Mouse (Mus musculus) thymus, postnatal 0 days (tissue): Measurements from ENCODE around the gene Mgat4e. TPM values are rescaled to one million over a fixed set of nuclear protein-coding genes. Genes with fewer than 3 reads are reported as not detected.

Experiments used
- DNase-seq: peaks from one replicate; pipeline ENCODE4 v3.0.0-alpha.2; 2015; ENCODE audit warnings: low spot score
- polyA plus RNA-seq: library from polyadenylated mRNA; unstranded; fragments of >200 nt; fragmentation: Nextera tagmentation; extraction: Ambion mirVana; gene quantifications from 2 replicates; pipeline ENCODE4 v1.2.1, GENCODE M21; 2015

Mgat4e gene
- polyA plus RNA-seq, result not detected in 2 replicates

- no peak for DNase-seq
Measured at GRCm38 (mm10) chr1:134549632-134550132, at the start of gene Mgat4e. TSS of gene Mgat4e (minus strand) at chr1:134549682.

DNA sequence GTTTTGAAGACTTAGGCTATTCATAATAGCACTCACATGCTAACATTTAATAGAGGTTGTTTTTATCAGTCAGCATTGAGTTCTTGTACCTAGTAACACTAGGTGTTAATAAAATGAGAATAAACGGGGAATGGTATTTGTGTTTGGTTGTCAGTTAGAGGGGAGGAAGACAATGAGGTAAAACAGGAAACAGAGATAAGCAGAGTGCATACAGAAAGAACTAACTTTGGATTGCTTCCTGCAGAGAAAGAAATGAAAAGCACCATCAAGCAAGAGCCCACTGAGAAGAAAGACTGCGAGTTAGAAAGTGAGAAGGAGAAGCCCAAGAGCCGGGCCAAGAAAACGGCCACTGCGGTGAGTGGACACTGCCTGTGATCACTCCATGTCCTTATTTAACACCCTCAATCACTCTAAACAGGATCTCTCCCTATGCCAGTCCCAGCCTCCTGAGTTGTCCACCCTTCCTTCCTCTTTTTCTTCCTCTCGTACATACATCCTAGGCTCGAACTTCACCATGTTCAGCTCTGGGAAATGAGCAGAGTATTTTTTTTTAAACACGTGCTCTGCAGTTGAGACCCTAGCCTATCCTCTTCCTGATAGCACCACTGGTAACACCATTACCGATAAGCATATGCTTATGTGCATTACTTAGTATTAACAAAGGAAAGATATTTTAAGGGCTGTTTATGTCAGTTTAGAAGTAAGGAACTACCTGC lies 48.0 kb upstream of the Mgat4e start:
- no peak for DNase-seq

DNA sequence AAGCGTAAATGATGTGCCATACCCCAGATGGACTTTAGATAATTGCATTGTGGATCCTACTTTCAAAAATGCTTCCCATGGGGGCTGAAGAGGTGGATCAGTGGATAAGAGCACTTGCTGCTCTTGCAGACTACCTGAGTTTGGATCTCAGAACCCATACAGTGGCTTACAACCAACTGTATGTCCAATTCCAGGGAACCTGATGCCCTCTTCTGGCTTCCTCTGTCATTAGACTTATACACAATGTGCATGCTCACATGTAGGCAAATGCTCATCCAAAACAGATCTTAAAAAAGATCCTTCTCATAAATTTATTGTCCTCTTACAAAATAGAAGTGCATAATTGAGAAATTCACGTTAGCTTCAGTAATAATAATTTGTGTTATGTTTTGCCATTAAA lies 42.3 kb upstream of the Mgat4e start:
- no peak for DNase-seq

DNA sequence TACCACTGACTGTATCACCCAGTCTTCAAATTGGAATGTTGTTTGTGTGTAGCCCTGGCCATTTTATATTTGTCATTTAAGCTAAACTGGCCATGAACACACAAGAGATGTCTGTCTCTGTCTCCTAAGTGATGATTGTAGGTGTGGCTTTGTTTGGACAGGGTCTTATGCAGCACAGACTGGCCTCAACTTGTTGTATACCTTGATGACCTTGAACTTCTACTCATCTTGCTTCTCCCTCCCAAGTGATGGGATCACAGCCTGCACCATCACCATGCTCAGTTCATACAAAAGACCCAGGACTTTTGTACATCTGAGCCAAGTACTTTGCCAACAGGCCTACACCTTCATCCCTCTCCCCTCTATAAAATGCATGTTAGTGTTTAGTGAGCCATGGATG lies 40.2 kb upstream of the Mgat4e start:
- DNase-seq, result no peak

DNA sequence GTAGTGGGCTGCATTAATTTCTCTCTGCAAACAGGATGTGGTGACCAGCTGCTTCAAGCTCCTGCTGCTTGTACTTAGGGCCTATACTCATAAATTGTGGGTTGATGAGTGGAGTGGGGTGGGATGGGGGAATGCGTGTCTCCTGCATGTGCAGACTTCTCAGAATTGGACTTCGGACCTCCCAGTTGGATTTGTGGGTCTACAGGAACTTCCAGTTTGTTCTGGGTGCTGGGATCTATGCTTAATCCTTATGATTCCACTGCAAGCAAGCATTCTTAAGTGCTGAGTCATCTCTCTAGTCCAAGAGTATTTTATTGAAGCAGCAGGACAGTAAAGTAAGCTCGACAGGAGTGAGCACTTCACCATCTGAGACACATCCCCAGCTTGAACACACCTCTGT lies 34.1 kb upstream of the Mgat4e start:
- no peak for DNase-seq

DNA sequence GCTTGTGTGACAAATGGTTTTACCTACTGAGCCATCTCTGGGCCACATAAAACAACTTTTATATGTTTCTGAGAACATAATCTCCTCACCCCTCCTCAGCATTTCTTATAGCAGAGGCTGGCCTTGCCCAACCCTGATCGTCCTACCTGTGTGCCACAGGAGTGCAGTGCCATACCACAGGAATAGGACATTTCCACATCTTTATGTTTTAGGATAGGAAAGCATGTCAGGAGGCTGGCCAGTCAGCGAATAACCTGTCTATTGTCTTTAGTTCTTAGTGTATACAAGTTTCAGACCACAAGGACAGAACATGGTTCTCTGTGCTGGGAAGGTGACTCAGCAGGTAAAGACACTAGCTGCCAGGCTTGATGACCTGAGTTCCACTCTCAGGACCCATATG lies 31.3 kb upstream of the Mgat4e start:
- DNase-seq, result no peak

- no peak for DNase-seq
Measured at GRCm38 (mm10) chr1:134577384-134578120, 28.1 kb upstream of the Mgat4e start.

- no peak for DNase-seq
Measured at GRCm38 (mm10) chr1:134573932-134574315, 24.4 kb upstream of the Mgat4e start.

DNA sequence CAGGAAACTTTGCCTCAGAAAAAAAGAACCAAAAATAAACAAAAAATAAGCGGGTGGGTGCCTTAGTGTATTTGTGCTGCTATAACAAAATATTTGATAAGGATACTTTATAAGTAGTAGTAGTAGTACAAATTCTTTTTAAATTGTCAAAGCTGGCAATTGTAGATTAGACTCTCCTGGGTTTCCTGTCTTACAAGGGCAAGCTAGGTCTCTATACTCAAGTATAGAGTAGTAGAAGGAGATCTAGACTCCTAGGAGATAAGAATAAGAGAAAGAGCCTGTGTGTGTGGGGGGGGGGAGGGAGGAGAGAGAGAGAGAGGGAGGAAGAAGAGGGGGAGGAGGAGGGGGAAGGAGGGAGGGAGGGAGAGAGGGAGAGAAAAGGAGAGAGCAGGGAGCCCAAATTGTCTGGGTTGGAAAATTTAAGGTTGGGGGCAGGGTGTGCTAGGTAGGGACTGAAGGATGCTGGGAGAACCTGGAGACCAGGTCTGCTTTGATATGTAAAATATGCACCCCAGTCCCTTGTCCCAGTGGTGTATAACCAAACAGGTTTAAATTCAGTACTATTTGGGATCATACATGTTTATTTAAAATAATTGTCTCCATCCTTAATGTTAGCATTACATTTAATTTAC lies 23.9 kb upstream of the Mgat4e start:
- DNase-seq, result no peak

DNA sequence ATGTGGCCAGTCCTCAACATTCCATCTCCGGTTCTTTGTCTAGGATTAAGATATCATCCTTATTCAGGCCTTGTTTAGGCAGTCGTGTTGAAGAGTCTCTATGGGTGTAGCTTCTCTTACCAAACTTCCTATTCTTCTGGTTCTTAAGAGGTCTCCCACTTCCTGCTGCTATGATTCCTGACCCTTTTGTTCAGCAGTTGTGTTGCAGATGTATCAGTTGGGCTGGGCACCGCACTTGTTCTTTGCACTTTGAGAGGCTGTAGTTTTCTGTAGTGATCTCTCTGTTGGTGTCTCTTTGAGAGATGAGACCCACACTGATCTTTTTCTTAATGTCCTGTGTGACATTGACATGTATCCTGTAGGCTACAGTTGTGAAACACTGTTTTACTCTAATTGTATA lies 21.1 kb upstream of the Mgat4e start:
- no peak for DNase-seq

DNA sequence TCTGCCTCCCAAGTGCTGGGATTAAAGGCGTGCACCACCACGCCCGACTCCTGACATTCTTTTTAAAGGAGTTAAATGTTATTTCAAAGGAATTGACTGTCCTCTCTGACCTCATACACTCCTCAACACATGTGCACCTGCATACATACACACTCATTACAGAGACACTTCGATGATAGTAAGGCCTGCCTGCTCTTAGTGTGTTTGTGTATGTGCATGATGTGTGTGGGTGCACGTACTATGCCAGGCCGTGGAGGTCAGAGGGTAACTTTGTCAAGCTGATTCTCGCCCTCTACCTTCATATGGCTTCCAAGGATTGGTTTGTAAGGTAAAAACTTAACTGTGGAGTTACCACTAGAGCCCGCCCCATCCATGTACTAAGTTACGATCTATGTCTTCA lies 20.7 kb upstream of the Mgat4e start:
- DNase-seq, result no peak

GRCm38 (mm10) chr1:134567511-134567910 lies 18.0 kb upstream of the Mgat4e start:
- no peak for DNase-seq

DNA sequence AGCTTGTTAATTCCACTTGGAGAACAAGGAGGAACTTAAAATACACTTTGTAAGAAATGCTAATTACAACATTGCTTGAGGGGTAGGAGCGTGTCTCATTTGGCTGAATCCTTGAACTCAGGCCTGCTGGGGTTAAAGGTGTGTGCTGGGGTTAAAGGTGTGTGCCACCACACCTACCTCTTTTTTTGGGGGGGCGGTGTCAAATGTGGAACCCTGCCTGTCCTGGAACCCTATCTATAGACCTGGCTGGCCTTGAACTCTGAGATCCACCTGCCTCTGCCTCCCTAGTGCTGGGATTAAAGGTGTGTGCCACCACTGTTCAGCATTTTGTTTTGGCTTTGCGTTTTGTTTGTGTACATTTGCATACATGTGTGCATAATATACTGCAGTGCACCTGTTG lies 14.2 kb upstream of the Mgat4e start:
- DNase-seq, result no peak

GRCm38 (mm10) chr1:134562457-134562856 lies 13.0 kb upstream of the Mgat4e start:
- no peak for DNase-seq

- no peak for DNase-seq
Measured at GRCm38 (mm10) chr1:134561770-134562143, 12.3 kb upstream of the Mgat4e start.

GRCm38 (mm10) chr1:134560801-134561769 lies 11.6 kb upstream of the Mgat4e start:
- DNase-seq, result peak; percentile 60

DNA sequence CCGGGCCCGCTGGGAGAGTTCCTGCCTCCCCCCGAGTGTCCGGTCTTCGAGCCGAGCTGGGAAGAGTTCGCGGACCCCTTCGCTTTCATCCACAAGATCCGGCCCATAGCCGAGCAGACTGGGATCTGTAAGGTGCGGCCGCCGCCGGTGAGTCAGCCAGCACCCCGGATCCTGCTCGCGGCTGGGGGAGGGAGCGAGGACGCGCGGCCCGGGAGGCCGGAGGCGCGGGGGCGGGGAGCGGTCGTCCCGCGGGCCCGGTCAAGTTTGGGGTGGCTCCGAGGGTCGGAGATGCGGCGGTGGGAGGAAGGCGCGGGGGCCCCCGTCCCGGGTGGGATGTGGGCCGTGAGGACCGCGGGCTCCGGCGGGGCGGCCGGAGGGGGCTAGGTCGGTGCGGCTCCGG lies 10.9 kb upstream of the Mgat4e start:
- peak; percentile 43 for DNase-seq

DNA sequence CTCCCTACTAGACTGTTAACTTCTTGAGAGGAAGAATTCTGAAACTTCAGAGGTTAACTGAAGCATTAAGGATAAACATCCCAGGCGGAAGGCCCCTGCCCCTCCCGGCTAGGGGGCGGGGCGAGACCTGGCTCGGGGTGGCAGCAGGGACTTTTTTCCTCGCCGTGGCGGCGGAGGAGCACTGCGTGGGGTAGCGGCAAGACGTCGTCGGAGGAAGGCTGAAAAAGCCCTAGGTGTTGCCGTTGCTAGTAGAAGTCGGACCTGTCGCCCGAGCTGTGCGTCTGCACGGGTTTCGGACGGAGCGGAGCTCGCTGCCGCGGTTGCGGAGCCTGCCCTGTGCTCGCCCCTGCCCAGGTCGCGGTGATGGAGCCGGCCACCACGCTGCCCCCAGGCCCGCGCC lies 10.5 kb upstream of the Mgat4e start, which contains the start of gene Kdm5b:
Kdm5b (plus strand) TSS at position 196 of the 400 bp plus-strand sequence.
- DNase-seq, result peak; percentile 91

DNA sequence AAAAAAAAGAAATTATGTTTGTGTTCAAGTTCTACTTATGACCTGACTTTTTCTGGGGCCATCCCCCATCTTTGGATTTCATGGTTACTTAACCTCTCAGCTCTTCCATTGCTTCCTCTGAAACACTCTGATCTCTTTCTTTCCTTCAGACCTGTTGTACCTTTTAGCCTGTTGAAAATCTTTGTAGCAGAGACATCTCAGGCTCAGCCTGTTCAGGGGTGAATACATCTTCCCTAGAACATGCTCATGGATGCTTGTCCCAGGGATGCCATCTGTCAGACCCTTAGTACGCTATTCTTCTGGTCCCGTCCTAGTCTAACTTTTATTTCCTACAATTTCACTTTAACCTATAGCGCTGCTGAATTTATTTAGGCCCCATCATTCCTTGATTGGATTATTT lies 9.7 kb upstream of the Mgat4e start:
- DNase-seq, result no peak

- no peak for DNase-seq
Measured at GRCm38 (mm10) chr1:134558511-134558910, 9.0 kb upstream of the Mgat4e start.

DNA sequence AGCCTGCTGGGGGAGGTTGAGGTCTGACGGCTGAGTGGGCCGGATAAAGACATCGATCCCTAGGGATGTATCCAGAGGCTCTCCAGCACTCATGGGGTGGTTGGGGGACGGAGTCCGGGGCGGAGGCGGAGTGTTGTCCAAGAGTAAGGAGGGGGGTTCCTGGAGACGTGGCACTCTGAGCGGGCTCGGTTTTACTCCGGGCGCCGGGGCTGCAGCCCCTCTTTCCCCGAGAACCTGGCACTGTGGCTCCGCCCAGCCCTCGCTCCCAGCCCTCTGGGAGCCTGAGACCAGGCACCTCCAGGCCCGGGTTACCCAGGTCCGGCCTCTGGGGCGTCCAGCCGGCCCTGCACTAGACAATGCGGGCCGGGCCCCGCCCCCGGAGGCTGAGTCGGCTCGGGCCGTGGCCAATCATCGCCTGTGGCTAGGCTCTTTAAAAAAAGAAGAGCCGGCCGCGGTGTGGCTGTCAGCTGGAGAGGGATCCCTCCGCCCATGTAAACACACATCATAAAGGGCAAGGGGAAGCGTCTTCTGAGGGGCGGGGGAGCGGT lies 7.3 kb upstream of the Mgat4e start:
- DNase-seq, result peak; percentile 96
